Mouse (Mus musculus) left cerebral cortex, postnatal 14 days (tissue): ENCODE results near the gene Oas1a. TPM values are rescaled to one million over a fixed set of nuclear protein-coding genes. Genes with fewer than 3 reads are reported as not detected.
A peak's percentile ranks its signal among the peaks of the same experiment; 100 is the strongest.
"Not testable (repeated sequence)": the region's sequence is repeated elsewhere in the genome, so short reads cannot be mapped to it uniquely, and the experiment has no call there.

Experiments used
- DNase-seq, 2 experiments: peaks; one replicate each; pipeline ENCODE4 v3.0.0; 2021 to 2022; ENCODE audit warnings: low spot score in 2 of 2, mixed read lengths in 1 of 2
- intact Hi-C: fragments of 180-260 bp; cut with DNase I; formaldehyde crosslinking; loops from one replicate; pipeline ENCODE4 v1.15.1; 2025
- long read RNA-seq, 2 experiments: library from polyadenylated mRNA; stranded (forward); transcript quantifications; one replicate each; pipeline ENCODE4 v2.0.0; 2021
- total RNA-seq, 2 experiments: library from RNA; stranded (reverse); gene quantifications; 2 replicates each; pipeline ENCODE4 v1.2.3; 2021

Oas1a gene
- total RNA-seq = under 1 TPM; 0.37 to 0.40 TPM
- long read RNA-seq, experiment 1, partial matches to known transcripts = 0 of 1 reads
- long read RNA-seq, experiment 1, other reads (novel, unspliced or antisense) = 0 of 1 reads
- long read RNA-seq, experiment 2 = 0 reads

GRCm38 (mm10) chr5:120906791-120907733, at the start of gene Oas1a:
TSS of gene Oas1a (minus strand) at chr5:120907521.
- intact Hi-C loops, DNase-seq: not testable (repeated sequence)

- DNase-seq = peak; percentile 39 to 73
- intact Hi-C loops = loop anchor here (5.0 kb wide), 1 partner anchor 218 kb away; no protein-coding TSS in a partner anchor
These were observed 46.7 kb upstream of the Oas1a start for GRCm38 (mm10) chr5:120953974-120954373.

DNA sequence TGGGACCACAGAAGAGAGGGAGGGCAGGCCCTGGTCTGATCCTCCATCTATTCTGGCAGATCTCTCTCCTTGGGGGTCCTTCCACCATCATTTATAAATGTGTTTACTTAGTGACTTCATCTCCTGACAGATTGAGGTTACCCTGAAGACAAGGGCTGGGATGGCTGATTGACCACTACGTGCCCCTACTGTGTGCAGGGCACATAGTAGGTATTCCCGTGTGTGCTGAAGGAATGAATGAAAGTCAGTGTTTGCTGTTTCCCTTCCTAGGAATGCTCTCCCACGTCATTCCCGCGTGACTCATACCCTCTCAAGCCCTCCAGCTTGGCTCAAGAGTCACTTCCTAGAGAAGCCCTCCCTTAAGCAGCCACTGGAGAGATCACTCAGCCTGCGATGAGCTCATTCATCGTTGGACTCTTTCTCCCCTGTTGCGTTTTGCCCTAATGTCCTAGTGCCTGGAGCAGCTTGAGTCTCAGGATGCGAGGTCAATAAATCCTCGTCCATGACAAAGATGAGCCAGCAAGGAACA, 45.0 kb upstream of the Oas1a start:
- intact Hi-C loops = loop anchor here (5.0 kb wide), 1 partner anchor 220 kb away; no protein-coding TSS in a partner anchor
- DNase-seq = no peak

DNA sequence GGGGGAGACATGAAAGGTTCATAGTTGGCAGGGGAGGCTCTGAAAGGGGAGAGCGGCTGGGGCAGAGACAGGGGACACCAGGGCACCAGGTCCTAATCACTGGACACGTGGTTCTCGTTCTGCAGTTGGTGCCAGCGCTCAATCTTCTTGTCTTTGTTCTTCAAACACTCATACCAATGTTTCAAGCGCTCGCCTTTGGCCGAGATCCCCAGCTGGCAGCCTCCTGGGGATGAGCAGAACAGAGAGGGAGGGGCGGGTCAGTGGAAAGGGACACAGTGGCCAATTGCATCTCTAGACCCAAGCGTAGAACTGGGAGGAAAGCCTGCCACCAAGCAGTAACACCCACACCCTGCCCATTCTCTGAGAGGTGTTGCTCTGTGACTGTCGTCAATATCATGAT, 34.8 kb upstream of the Oas1a start:
- intact Hi-C loops = no loop called here
- DNase-seq = peak in 1 of 2 experiments; percentile 26

DNA sequence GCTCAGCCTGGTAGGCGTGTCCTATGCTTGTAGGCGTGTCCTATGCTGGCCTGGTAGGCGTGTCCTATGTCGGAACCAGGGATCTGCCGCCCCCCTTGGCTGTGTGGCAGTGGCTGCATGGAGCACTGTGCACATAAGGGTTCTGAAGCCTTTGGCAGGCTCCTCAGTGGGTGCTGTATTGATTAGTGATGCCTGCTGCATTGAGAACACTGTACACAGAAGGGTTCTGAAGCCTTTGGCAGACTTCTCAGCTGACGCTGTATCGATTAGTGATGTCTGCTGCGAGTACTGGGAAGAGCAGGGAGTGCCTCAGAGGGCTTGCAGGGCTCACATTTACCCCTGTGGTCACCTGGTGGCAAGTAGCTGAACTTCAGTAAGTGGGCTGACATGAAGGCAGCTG, 31.3 kb upstream of the Oas1a start:
- DNase-seq = no peak
- intact Hi-C loops = no loop called here

DNA sequence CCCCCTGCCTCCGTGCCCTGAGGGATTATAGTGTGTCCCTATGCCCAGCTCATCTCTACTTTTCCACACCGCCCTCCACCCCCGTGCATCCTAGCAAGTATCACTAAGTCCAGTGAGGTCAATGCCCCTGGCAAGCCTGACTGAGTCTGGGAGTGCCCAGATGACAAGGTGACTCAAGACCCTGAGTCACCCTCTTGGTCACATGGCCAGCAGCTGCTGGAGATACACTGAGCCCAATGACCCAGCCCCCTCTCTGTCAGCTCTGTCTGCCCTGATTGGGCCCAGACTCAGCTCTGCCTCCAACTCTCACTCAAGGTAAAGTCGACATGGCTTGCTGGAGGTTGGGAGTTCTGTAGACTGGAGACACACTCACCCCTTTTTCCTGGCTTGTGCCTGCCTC, 30.5 kb upstream of the Oas1a start:
- intact Hi-C loops = no loop called here
- DNase-seq = no peak

DNA sequence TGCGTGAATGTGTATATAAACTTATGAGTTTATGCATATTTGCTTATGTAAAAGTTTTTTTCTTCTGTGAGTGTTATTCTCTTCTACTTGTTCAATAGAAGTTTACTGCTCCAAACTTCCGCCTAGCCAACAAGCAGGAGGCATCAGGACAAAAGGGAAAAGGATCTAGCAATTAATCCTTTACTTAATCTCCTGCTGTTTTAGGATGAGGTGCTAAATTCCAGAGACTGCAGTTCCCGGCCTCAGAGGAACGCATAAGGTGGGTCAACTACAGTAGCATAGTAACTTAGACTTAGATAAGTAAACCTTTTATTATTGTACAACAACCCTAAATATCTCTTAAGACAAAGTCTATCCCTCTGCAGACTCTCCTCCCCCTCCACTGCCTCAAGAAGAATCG, 26.6 kb upstream of the Oas1a start:
- no peak for DNase-seq
- intact Hi-C loops = loop anchor here (2.0 kb wide), 1 partner anchor 119 kb away; no protein-coding TSS in a partner anchor

- intact Hi-C loops = loop anchor here (5.0 kb wide), 1 partner anchor 90 kb away; no protein-coding TSS in a partner anchor
- no peak for DNase-seq
These were observed 19.7 kb upstream of the Oas1a start for GRCm38 (mm10) chr5:120927036-120927435.

GRCm38 (mm10) chr5:120926311-120926710, 19.0 kb upstream of the Oas1a start:
- DNase-seq = not testable (repeated sequence)
- intact Hi-C loops = loop anchor here (5.0 kb wide), 1 partner anchor 89 kb away; no protein-coding TSS in a partner anchor

DNA sequence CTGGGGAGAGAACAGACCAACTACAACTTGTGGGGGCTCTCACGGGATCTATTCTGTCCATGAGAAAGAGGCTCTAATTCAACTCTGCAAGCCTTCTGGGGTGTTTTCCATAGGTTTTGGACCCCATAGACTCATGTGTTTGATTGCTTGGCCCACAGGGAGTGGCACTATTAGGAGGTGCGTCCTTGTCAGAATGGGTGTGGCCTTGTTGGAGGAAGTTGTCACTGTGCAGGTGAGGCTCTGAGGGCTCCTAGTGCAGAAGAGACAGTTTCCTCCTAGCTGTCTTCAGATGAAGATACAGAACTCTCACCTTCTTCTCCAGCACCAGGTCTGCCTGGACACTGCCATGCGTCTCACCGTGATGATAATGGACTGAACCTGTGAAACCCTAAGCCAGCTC, 17.2 kb upstream of the Oas1a start:
- DNase-seq, intact Hi-C loops: not testable (repeated sequence)

DNA sequence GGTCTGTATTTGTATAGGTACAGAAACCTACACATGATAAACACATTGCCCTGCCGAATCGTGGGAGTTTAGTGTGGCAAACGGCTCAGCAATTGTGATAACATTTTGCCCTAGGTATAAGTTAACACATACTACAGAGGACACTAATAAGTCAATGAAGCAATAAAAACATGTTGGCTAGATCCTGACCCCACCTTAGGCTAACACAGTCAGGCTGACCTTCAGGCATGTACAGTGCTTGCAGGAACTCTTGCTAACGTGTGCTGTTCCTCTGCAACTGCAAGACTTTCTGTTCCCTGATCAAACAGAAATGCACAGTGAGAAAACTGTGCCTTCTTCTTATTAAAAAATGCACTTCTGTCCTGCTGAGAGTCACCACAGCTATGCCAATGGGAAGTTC, 16.6 kb upstream of the Oas1a start:
- intact Hi-C loops = no loop called here
- no peak for DNase-seq

DNA sequence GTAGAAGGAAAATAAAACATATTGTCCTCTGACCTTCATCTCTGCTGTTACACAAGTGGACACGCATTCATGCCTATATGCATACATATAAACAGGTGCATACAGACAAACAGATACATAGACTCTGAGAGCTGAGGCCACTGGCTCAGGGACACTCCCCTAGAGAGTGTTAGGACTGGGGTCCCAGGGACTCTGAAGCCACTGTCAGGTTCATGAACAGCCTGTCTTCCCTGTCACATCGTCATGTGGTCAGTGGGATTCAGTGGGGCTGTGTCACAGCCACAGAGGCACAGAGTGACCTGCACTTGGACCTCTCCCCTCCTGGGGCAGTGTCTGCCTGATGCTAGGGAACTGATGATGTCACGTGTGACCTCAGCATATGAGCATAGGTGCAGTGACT, 13.0 kb upstream of the Oas1a start:
- intact Hi-C loops = no loop called here
- no peak for DNase-seq

DNA sequence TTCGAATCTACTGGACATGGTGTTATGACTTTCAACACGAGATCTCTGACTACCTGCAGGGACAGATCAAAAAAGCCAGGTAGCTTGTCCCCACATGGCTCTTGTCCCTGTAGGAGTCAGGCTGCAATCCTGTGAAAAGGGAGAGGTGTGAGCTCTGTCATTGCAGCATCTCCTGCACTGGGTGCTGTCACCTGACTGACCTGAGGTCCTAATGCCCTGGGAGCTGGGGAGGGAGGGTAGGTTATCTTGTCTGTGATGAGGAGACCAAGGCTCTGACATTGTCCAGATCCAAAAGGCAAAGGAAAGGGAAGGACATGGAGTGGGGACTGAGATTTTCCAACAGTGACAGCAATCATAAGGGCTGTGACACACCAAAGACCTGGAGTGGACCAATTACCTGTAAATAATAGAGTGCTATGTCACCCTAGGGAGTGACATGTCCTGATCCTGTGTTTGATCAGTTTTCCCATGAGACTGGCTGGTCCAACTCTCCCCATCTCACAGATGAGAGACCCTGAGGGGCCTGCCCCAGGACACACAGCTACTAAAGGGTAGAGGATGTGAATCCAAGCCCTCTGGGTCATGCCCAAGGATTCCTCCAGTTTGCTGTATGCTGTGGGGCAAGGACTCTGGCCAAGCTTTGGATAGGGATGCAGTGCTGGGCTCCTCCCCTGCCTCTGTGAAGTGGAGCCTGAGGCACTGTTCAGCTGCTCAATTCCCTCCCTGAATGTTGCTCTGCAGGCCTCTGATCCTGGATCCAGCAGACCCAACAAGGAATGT, 12.0 kb upstream of the Oas1a start:
- intact Hi-C loops, DNase-seq: not testable (repeated sequence)

- DNase-seq, intact Hi-C loops: not testable (repeated sequence)
These were observed 6.9 kb upstream of the Oas1a start, which contains the start of gene Oas1d for GRCm38 (mm10) chr5:120914204-120914603. TSS of gene Oas1d (plus strand) at chr5:120914536.

DNA sequence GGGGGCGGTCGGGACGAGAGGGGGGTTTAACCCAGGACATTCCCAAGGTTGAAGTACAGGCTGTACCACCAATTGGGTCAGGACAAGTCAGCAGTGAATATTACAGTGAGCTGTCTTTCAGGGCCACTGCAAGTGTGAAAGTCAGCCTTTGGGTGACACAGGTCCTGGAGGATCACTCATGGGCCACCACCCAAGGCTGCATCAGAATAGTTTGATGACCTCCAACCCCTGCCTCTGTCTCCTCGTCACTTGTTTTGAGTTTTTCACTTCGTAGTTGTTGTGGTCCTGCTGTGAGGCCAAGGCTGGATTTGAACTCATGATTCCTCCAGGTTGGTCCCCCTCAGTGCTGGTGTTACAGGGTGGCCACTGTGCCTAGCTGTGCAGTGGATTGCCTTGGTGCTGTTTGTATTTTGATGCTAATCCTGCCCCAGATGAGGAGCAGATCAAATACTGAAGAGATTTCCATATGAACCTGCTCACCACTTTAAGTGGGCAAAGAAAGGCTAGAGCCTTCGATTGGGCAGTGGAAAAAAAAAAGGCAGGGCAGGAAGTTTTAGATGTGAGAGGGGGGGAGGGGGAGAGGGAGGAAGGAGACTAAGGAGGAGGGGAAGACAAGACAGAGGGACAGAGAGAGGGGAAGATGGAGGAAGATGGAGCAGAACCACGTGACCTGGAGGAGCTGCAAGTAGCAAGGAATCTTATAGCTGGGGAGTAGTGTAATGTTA, 1.0 kb upstream of the Oas1a start:
- intact Hi-C loops = no loop called here
- no peak for DNase-seq

DNA sequence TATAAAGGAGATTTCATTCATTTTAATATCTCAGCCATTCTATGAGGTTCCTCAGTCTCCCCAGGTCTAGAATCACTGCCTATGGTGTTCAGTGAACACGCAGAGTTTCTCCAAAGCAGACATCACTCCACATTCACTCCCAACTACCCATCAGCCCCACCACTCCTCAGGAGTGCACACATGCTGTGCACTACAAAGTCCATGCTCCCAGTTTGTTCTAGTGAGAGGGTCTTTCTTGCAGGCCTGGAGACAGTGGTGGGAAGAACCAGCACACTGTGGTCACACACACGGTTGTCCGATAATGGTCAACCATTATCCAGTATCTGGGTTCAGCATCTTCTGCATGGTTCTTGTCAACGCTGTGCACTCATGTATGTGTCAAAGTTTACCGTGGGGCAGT, 5.3 kb downstream of the Oas1a start:
- intact Hi-C loops = no loop called here
- no peak for DNase-seq

GRCm38 (mm10) chr5:120900666-120901065, 6.7 kb downstream of the Oas1a start:
- intact Hi-C loops = no loop called here
- no peak for DNase-seq

- intact Hi-C loops = no loop called here
These were observed 8.6 kb downstream of the Oas1a start for GRCm38 (mm10) chr5:120898726-120899125.

GRCm38 (mm10) chr5:120898307-120898706, 9.0 kb downstream of the Oas1a start:
- no peak for DNase-seq
- intact Hi-C loops = no loop called here

More at GRCm38 (mm10) chr5:120898726-120899125, 8.6 kb downstream of the Oas1a start:
- DNase-seq = no peak
